Mouse (Mus musculus) MEL (cell line): ENCODE measurements around the gene Alox8. TPM values are rescaled to one million over a fixed set of nuclear protein-coding genes. Genes with fewer than 3 reads are reported as not detected.

Experiments
- DNase-seq: peaks from one replicate; pipeline ENCODE4 v3.0.0; 2011; ENCODE audit warnings: low read depth, low spot score
- H3K27ac ChIP-seq: 2 replicates; pipeline ENCODE4 v1.5.1; 2012; ENCODE audit warnings: low read depth, mild to moderate bottlenecking, control low read depth, low read length, moderate library complexity; ENCODE audit not compliant: control insufficient read depth
- H3K27me3 ChIP-seq, 2 experiments: fragments of 150-350 bp in 1 of 2; sonication (generic) in 1 of 2; 2 replicates each; pipeline ENCODE4 v1.6.1; 2012; ENCODE audit warnings: low read length in 2 of 2, mild to moderate bottlenecking in 2 of 2, improper control_type of control experiment in 1 of 2, moderate library complexity in 1 of 2; ENCODE audit not compliant: insufficient read depth in 2 of 2, control insufficient read depth in 1 of 2
- H3K36me3 ChIP-seq, 2 experiments: 2 replicates each; pipeline ENCODE4 v1.6.1; 2012 to 2014; ENCODE audit warnings: low read length in 2 of 2, improper control_type of control experiment in 1 of 2, inconsistent platforms in 1 of 2, mild to moderate bottlenecking in 1 of 2; ENCODE audit not compliant: insufficient read depth in 2 of 2, control insufficient read depth in 1 of 2
- H3K4me1 ChIP-seq, 2 experiments: fragments of 150-350 bp in 1 of 2; sonication (generic) in 1 of 2; 2 replicates each; pipeline ENCODE4 v1.6.1; 2012; ENCODE audit warnings: low read length in 2 of 2, improper control_type of control experiment in 1 of 2, mild to moderate bottlenecking in 1 of 2; ENCODE audit not compliant: insufficient read depth in 2 of 2, control insufficient read depth in 1 of 2
- H3K4me3 ChIP-seq, 2 experiments: fragments of 150-350 bp in 1 of 2; sonication (generic) in 1 of 2; 2 replicates each; pipeline ENCODE4 v1.5.1; 2012; ENCODE audit warnings: low read depth in 2 of 2, low read length in 2 of 2, mild to moderate bottlenecking in 2 of 2, moderate library complexity in 2 of 2, control low read depth in 1 of 2, improper control_type of control experiment in 1 of 2; ENCODE audit not compliant: control insufficient read depth in 1 of 2, insufficient read depth in 1 of 2
- H3K79me2 ChIP-seq: 2 replicates; pipeline ENCODE4 v1.6.1; 2012; ENCODE audit warnings: mild to moderate bottlenecking, low read length, moderate library complexity; ENCODE audit not compliant: control insufficient read depth, poor library complexity, insufficient read depth
- H3K9ac ChIP-seq: 2 replicates; pipeline ENCODE4 v1.6.1; 2012; ENCODE audit warnings: low read depth, mild to moderate bottlenecking, control low read depth, low read length, moderate library complexity; ENCODE audit not compliant: control insufficient read depth, poor library complexity, severe bottlenecking
- H3K9me3 ChIP-seq: fragments of 150-350 bp; sonication (generic); replicated peaks from 2 replicates; pipeline ENCODE4 v1.6.1; 2012; ENCODE audit warnings: mild to moderate bottlenecking, low read length, improper control_type of control experiment, moderate library complexity; ENCODE audit not compliant: insufficient read depth
- BHLHE40 ChIP-seq: IDR thresholded peaks from 2 replicates; pipeline ENCODE4 v1.6.1; 2012; ENCODE audit warnings: low read depth, mild to moderate bottlenecking, inconsistent platforms, low read length, improper control_type of control experiment, borderline replicate concordance
- CHD1 ChIP-seq: IDR thresholded peaks from 2 replicates; pipeline ENCODE4 v1.6.1; 2012; ENCODE audit warnings: low read depth, mild to moderate bottlenecking, inconsistent platforms, low read length, improper control_type of control experiment
- CHD2 ChIP-seq: IDR thresholded peaks from 2 replicates; pipeline ENCODE4 v1.6.1; 2011; ENCODE audit warnings: low read length, improper control_type of control experiment
- CTCF ChIP-seq, 3 experiments: IDR thresholded peaks in 2 of 3; conservative IDR thresholded peaks in 1 of 3; 2 replicates each; pipeline ENCODE4 v1.5.1; 2011 to 2012; ENCODE audit warnings: low read length in 3 of 3, low read depth in 2 of 3, mild to moderate bottlenecking in 2 of 3, improper control_type of control experiment in 1 of 3, inconsistent platforms in 1 of 3, mixed read lengths in 1 of 3, moderate library complexity in 1 of 3; ENCODE audit not compliant: control insufficient read depth in 1 of 3, insufficient read depth in 1 of 3, poor library complexity in 1 of 3, severe bottlenecking in 1 of 3
- E2F4 ChIP-seq: IDR thresholded peaks from 2 replicates; pipeline ENCODE4 v1.6.1; 2011; ENCODE audit warnings: low read depth, low read length, improper control_type of control experiment, borderline replicate concordance
- ELF1 ChIP-seq: IDR thresholded peaks from 2 replicates; pipeline ENCODE4 v1.6.1; 2014; ENCODE audit warnings: low read depth, mild to moderate bottlenecking, inconsistent platforms, low read length, improper control_type of control experiment, moderate library complexity
- ETS1 ChIP-seq: IDR thresholded peaks from 2 replicates; pipeline ENCODE4 v1.6.1; 2012; ENCODE audit warnings: low read depth, mild to moderate bottlenecking, inconsistent platforms, low read length, improper control_type of control experiment, moderate library complexity
- GABPA ChIP-seq: IDR thresholded peaks from 2 replicates; pipeline ENCODE4 v1.6.1; 2012; ENCODE audit warnings: low read depth, mild to moderate bottlenecking, inconsistent platforms, low read length, improper control_type of control experiment, moderate library complexity
- GATA1 ChIP-seq: IDR thresholded peaks from 2 replicates; pipeline ENCODE4 v1.6.1; 2011; ENCODE audit warnings: low read depth, low read length, improper control_type of control experiment
- JUND ChIP-seq: IDR thresholded peaks from 2 replicates; pipeline ENCODE4 v1.6.1; 2011; ENCODE audit warnings: low read depth, mild to moderate bottlenecking, improper control_type of control experiment, low read length
- KAT2A ChIP-seq: conservative IDR thresholded peaks from 2 replicates; pipeline ENCODE4 v1.6.1; 2012; ENCODE audit warnings: low read depth, low read length, improper control_type of control experiment, inconsistent platforms
- MEF2A ChIP-seq: IDR thresholded peaks from 2 replicates; pipeline ENCODE4 v1.6.1; 2014; ENCODE audit warnings: low read depth, mild to moderate bottlenecking, inconsistent platforms, low read length, improper control_type of control experiment; ENCODE audit not compliant: poor library complexity, insufficient replicate concordance, severe bottlenecking; ENCODE audit errors: extremely low read depth
- MXI1 ChIP-seq: IDR thresholded peaks from 2 replicates; pipeline ENCODE4 v1.6.1; 2011; ENCODE audit warnings: mild to moderate bottlenecking, low read depth, low read length, improper control_type of control experiment
- MYC ChIP-seq: IDR thresholded peaks from 2 replicates; pipeline ENCODE4 v1.6.1; 2011; ENCODE audit warnings: low read depth, mild to moderate bottlenecking, low read length, improper control_type of control experiment, moderate library complexity
- NELFE ChIP-seq: IDR thresholded peaks from 2 replicates; pipeline ENCODE4 v1.6.1; 2011; ENCODE audit warnings: low read depth, low read length, improper control_type of control experiment
- POLR2A ChIP-seq, 2 experiments: IDR thresholded peaks; 2 replicates each; pipeline ENCODE4 v1.6.1; 2011 to 2012; ENCODE audit warnings: low read length in 2 of 2, mild to moderate bottlenecking in 2 of 2, control low read depth in 1 of 2, improper control_type of control experiment in 1 of 2, low read depth in 1 of 2, moderate library complexity in 1 of 2; ENCODE audit not compliant: control insufficient read depth in 1 of 2, insufficient read depth in 1 of 2, poor library complexity in 1 of 2
- RAD21 ChIP-seq: IDR thresholded peaks from 2 replicates; pipeline ENCODE4 v1.6.1; 2011; ENCODE audit warnings: mild to moderate bottlenecking, low read depth, low read length, improper control_type of control experiment
- SMC3 ChIP-seq: IDR thresholded peaks from 2 replicates; pipeline ENCODE4 v1.6.1; 2011; ENCODE audit warnings: low read depth, low read length, improper control_type of control experiment
- TBP ChIP-seq: IDR thresholded peaks from 2 replicates; pipeline ENCODE4 v1.8.0; 2011; ENCODE audit warnings: low read depth, low read length, improper control_type of control experiment
- TCF12 ChIP-seq: IDR thresholded peaks from 2 replicates; pipeline ENCODE4 v1.6.1; 2014; ENCODE audit warnings: low read depth, mild to moderate bottlenecking, inconsistent platforms, low read length, improper control_type of control experiment, moderate library complexity
- UBTF ChIP-seq: IDR thresholded peaks from 2 replicates; pipeline ENCODE4 v1.6.1; 2012; ENCODE audit warnings: low read depth, mild to moderate bottlenecking, inconsistent platforms, low read length, improper control_type of control experiment, moderate library complexity, borderline replicate concordance; ENCODE audit not compliant: insufficient read depth
- USF2 ChIP-seq, 2 experiments: IDR thresholded peaks; 2 replicates each; pipeline ENCODE4 v1.6.1; 2011 to 2012; ENCODE audit warnings: improper control_type of control experiment in 2 of 2, low read length in 2 of 2, borderline replicate concordance in 1 of 2, inconsistent platforms in 1 of 2, low read depth in 1 of 2, mild to moderate bottlenecking in 1 of 2; ENCODE audit not compliant: insufficient read depth in 1 of 2
- ZC3H11A ChIP-seq: IDR thresholded peaks from 2 replicates; pipeline ENCODE4 v1.6.1; 2012; ENCODE audit warnings: low read depth, mild to moderate bottlenecking, inconsistent platforms, low read length, improper control_type of control experiment
- ZKSCAN1 ChIP-seq: IDR thresholded peaks from 2 replicates; pipeline ENCODE4 v1.6.1; 2012; ENCODE audit warnings: low read depth, mild to moderate bottlenecking, inconsistent platforms, low read length, improper control_type of control experiment, moderate library complexity
- ZMIZ1 ChIP-seq: IDR thresholded peaks from 2 replicates; pipeline ENCODE4 v1.6.1; 2012; ENCODE audit warnings: low read depth, mild to moderate bottlenecking, inconsistent platforms, low read length, improper control_type of control experiment, moderate library complexity
- polyA plus RNA-seq, 2 experiments: library from polyadenylated mRNA; stranded (reverse) in 1 of 2; unstranded in 1 of 2; fragments of >175 nt in 1 of 2; fragments of >200 nt in 1 of 2; gene quantifications; 2 replicates each; pipeline versions ENCODE4 v1.2.1 to v1.2.4; 2012; ENCODE audit warnings: low replicate concordance in 2 of 2, low read depth in 1 of 2; ENCODE audit not compliant: insufficient read length in 2 of 2, insufficient read depth in 1 of 2, missing spikeins in 1 of 2
- total RNA-seq: library from RNA; depleted of rRNA; stranded (reverse); fragments of 300-350 nt; gene quantifications from 2 replicates; pipeline ENCODE4 v1.2.3, GENCODE M21; 2012

Alox8 gene
- total and polyA plus RNA-seq, 3 experiments, result 0.07 to 0.31 TPM; not detected in 1

DNA sequence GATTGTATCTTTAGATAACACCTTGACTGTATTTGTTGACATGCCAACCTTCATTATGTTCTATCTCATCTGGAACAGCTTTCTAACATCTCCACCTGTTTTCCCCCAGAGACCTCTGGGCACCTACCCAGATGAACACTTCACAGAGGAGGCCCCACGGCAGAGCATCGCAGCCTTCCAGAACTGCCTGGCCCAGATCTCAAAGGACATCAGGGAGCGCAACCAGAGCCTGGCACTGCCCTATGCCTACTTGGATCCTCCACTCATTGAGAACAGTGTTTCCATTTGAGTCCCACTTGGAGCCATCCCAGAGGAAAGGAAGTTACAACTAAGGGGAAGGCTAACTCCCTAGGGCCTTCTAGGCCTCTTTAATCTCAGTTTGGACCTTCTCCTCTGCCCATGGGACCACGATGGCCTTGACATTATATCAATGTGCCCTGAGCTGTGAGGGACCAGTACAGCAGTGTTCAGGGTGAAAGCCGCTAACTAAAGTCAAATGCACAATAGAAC is 49.1 kb downstream of the Alox8 start:
- no peak for DNase-seq
- peaks cover 9 to 14% of the 10 kb centered on the region in 2 experiments for H3K27me3 ChIP-seq

DNA sequence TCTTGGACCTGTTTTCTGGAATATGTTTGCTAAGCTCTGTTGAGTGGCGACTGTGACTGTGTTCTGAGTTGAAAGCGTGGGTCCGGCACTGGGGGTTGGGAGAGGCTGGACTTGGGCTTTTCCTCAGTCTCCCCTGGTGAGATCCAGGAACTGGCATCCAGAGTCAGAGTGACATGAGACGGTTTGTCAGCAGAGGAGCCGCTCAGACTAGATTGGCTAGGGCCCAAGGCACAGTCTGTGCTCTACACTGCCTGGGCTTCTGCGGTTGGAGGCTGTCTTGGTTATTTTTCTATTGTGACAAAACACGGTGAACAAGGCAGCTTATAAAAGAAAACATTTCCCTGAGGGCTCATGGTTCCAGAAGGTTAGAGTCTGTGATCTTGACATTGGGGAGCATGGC is 50.1 kb downstream of the Alox8 start:
- Histone ChIP-seq H3K4me3 (no peak overlapping the region), H3K4me1 (no peaks in the 10 kb centered on the region), H3K27ac (no peak overlapping the region), H3K79me2 (no peaks in the 10 kb centered on the region), H3K27me3 (peaks cover 17 to 18% of the 10 kb centered on the region in 2 experiments), H3K36me3 (no peaks in the 10 kb centered on the region), H3K9me3 (no peaks in the 10 kb centered on the region), H3K9ac (no peak overlapping the region)
- no peak for TF ChIP-seq ZC3H11A
- TF ChIP-seq CHD1, result no peak
- no peak for TF ChIP-seq GATA1
- TF ChIP-seq GABPA, result no peak
- TF ChIP-seq MYC, result no peak
- no peak for TF ChIP-seq UBTF
- no peak for TF ChIP-seq NELFE
- no peak for TF ChIP-seq CHD2
- no peak for TF ChIP-seq KAT2A
- no peak for TF ChIP-seq ZKSCAN1
- no peak for TF ChIP-seq MXI1
- TF ChIP-seq ZMIZ1, result no peak
- no peak for TF ChIP-seq BHLHE40
- no peak for TF ChIP-seq MEF2A
- TF ChIP-seq CTCF (IDR thresholded peaks at IDR 0.05 in 2 of 3, conservative IDR thresholded peaks at IDR 0.05 in 1 of 3; ENCODE audit: control insufficient read depth in 1 of 3, insufficient read depth in 1 of 3, low read depth in 2 of 3, low read length in 3 of 3, poor library complexity in 1 of 3, severe bottlenecking in 1 of 3), result no peak
- TF ChIP-seq POLR2A (IDR thresholded peaks at IDR 0.05; ENCODE audit: control insufficient read depth in 1 of 2, insufficient read depth in 1 of 2, low read depth in 1 of 2, low read length in 2 of 2, poor library complexity in 1 of 2), result no peak
- no peak for TF ChIP-seq ELF1
- TF ChIP-seq E2F4, result no peak
- no peak for TF ChIP-seq RAD21
- no peak for DNase-seq

More for the DNA sequence above, 49.1 kb downstream of the Alox8 start:
- Histone ChIP-seq H3K9me3 (no peaks in the 10 kb centered on the region), H3K36me3 (no peaks in the 10 kb centered on the region), H3K27ac (no peak overlapping the region), H3K79me2 (no peaks in the 10 kb centered on the region), H3K9ac (no peak overlapping the region), H3K4me1 (no peaks in the 10 kb centered on the region), H3K4me3 (no peak overlapping the region)
- TF ChIP-seq TCF12 (no peak), ETS1 (no peak), JUND (no peak), SMC3 (no peak), USF2 (IDR thresholded peaks at IDR 0.05; ENCODE audit: borderline replicate concordance in 1 of 2, insufficient read depth in 1 of 2, low read depth in 1 of 2, low read length in 2 of 2) (no peak), TBP (no peak)
